Mouse (Mus musculus) liver (tissue): ENCODE results near the gene Letm1.

Source experiments
- DNase-seq: peaks from one replicate; pipeline ENCODE4 v3.0.0-alpha.2; 2020; ENCODE audit warnings: mixed read lengths

Gene Letm1

GRCm38 (mm10) chr5:33782345-33782998 is at the start of gene Letm1:
TSS of gene Letm1 (minus strand) at chr5:33782817.
- peak; percentile 94 for DNase-seq

DNA sequence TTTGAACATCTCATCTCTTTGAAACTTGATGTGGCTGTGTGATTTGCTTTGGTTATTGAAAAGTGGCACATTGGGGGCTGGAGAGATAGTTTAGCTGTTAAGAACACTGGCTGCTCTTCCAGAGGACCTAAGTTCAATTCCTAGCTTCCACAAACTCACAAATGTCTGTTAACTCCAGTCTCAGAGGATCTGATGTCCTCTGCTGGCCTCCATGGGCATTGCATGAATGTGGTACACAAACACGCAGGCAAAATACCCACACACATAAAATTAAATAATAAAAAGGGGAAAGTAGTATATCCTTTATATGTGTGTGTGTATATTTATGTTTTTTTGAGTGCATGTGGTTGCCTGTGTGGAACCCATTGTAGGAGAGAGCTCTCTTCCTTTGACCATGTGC is 48.2 kb upstream of the Letm1 start:
- DNase-seq, result no peak

DNA sequence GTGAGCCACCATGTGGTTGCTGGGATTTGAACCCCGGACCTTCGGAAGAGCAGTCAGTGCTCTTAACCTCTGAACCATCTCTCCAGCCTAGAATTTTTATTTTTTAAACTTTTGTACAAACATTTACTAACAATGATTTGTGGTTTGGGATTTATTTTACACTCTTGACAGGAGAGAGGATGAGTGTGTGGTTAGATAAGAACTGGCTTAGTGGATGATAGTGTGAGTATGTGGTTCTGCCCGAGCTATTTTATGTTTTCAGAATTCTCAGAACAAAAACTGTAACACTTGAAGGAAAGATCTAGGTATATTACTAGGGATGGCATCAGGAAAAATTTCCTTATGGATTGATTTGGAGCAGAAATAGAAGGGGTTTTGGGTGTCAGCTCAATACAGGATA is 47.3 kb upstream of the Letm1 start:
- no peak for DNase-seq

GRCm38 (mm10) chr5:33828107-33828506 is 45.5 kb upstream of the Letm1 start:
- no peak for DNase-seq

GRCm38 (mm10) chr5:33826001-33826400 is 43.4 kb upstream of the Letm1 start:
- no peak for DNase-seq

GRCm38 (mm10) chr5:33822456-33822855 is 39.8 kb upstream of the Letm1 start:
- no peak for DNase-seq

DNA sequence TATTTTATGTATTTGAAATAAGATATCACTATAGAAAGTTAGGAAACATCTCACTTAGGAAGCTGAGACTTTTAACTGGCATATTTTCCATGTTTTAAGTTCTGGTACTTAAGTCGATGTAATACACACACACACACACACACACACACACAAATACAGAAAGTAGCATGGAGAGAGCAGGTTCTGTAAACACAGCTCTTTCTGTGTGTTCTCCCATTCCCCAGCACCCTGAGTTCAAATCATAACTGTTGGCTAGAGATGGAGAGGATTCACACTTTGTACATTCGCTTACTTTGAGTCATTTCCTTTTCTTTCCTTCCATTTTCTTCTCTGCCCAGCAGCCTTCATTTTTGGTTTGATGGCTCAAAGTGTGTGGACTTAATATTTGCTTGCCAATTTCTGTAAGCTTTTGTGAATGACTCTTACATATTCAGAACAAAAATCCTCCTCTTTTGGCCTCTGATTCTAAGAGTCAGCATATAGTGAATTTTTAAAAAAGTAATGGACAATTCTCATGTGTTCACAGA is 39.3 kb upstream of the Letm1 start:
- DNase-seq, result no peak

GRCm38 (mm10) chr5:33820733-33821621 is 38.4 kb upstream of the Letm1 start:
- DNase-seq, result peak; percentile 79

GRCm38 (mm10) chr5:33819876-33820732 is 37.5 kb upstream of the Letm1 start, which contains the start of gene Nsd2:
TSS of gene Nsd2 (plus strand) at chr5:33820725.
- peak; percentile 87 for DNase-seq

DNA sequence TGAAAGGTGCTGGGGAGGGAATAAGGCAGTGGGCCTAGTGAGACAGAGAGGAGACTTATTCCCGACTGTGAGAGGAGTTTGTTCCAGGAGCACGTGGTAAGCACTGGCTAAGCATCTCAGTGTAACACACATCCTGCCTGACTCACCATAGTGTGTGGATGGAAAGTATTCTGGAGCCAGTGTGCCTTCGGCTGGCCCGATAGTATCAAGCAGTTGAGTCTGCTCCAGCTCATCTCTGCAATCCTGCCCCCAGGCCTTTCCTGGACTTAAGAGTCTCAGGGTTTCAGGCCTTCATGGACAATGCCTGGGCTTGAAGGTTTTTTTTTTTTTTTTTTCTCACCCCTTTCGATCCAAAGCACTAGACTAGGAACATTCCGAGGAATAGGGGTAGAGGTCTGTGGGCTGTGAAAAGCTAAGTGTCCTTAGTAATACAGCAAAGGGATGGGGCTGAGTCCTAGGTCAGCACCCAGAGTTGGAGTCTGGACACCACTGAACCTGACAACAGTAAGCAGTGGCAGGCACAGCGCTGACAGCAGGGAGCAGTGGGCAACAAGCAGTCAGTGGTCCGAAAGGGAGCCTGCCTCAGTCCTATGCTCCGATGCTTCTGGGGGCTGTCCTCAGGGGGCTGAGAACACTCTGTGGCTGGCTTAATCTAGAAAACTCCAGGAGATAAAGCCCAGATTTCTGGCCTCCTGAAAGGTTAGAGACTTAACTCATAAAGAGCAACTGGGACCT is 36.7 kb upstream of the Letm1 start:
- peak; percentile 21 for DNase-seq

DNA sequence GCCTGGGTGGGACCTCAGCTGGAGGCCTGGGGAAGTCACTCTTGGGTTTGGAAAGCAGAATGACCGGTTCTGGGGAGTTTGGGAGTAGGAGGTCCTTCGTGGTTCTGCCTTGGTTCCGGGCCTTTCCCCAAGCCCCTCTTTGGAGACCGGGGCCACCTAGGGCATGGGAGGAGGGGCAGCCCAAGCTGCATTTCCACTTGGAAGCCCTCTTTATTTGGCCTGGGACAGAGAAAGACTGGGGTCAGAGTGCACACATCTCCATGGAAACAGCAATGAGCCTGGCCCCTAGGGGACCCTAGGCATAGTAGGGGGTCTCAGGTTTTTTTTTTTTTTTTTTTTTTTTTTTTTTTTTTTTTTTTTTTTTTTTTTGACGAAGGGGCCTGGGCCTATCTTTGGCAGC is 35.5 kb upstream of the Letm1 start:
- no peak for DNase-seq

DNA sequence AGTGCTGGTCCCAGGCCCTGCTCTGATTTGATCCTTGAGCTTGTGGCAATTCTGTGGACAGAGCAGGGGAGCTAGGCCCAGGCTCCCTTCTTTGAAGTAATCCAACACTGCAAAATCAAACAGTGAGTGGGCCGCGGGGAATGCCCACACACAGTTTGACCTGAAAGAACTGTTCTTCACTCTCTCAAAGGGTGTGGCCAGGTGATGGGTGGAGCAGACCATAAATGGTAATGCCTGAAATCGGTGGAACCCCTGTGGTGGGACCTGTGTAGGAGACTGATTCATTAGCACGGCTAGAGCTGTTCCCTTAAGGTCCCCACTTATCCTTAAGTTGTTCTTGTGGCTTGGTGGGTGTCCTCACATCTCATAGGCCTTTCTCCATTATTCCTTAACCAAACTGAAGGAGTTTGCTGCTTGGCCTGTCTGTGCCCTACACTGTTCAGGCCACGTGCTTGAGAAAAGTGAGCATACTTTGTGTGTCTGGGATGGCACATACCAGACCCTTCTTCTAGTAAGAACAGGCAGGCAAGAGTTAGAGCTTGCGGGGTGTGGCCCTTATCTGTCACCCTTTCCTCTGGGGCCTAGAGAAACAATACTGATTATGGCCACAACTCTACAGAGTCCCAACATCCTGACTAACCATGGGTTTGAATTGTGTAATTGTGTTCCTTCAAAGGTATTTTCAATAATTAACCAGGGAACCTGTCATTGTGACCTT is 33.5 kb upstream of the Letm1 start:
- DNase-seq, result peak; percentile 22

GRCm38 (mm10) chr5:33811519-33811918 is 28.9 kb upstream of the Letm1 start:
- no peak for DNase-seq

- no peak for DNase-seq
Observed at GRCm38 (mm10) chr5:33803337-33803736, 20.7 kb upstream of the Letm1 start.

- DNase-seq, result no peak
Observed at GRCm38 (mm10) chr5:33791912-33792643, 9.5 kb upstream of the Letm1 start.

DNA sequence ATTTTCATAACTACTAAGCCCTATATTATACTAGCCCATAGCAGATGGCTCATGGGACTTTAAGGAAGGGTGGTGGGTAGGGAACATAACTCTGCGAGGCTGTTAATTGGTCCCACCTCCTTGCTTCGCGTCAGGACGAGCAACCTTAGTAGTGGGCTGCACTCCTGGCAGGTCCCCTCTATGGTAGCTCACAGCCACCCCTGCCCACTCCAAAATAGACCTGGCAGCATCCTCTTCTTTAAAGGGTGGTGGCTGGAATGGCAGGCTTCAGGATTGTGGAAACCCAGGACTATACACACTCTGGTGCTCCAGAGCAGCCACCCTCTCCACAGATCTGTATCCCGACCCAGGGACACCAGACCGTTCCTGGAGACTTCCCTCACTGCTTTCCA is 378 bp upstream of the Letm1 start:
- DNase-seq, result no peak

DNA sequence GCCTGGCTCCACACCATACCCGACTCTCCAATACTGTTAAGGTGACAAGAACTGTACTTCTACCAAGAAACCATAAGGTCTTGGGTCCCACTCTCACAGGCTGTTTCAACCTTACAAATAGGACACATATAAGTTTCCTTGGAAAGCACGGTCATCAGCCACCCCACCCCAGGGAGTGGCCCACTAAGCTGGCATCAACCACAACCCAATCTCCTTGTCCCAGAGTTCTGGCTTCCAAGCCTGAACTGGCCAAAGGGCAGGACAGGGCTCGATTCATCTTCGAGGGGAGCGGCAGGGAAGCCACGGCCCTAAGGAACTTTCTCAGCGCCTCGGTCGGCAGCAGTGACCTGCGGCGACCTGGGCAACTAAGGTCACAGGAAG is 663 bp downstream of the Letm1 start:
- peak; percentile 48 for DNase-seq

DNA sequence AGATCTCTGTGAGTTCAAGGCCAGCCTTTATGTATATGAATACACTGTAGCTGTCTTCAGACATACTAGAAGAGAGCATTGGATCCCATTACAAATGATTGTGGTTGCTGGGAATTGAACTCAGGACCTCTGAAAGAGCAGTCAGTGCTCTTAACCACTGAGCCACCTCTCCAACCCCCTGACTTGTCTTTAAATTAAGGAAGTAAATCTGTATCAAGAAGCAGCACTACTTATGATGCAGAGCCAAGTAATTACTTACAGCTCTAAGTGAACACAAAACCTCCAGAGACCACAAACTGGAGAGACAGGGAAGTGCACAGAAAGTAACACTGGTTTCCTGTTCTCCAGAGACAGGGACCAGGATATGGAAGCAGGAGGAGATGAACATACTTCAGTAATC is 5.4 kb downstream of the Letm1 start:
- DNase-seq, result no peak

DNA sequence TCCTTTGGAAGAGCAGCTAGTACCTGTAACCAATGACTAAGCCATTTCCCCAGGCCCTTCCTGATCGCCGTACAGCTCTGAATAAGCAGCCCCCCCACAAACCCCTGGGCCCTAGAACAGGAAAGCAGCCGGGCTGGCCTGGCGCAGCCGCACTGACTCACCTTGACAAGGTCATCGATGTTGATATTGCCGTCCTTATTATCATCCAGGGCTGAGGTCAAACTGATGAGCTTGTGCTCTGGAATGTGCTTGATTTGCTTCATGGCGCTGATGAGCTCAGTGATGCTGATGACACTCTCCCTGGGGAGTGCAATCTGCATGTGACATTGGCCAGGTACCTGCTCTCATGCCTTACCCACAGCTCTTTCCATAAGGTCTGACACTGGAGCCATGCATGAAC is 39.1 kb downstream of the Letm1 start:
- no peak for DNase-seq

DNA sequence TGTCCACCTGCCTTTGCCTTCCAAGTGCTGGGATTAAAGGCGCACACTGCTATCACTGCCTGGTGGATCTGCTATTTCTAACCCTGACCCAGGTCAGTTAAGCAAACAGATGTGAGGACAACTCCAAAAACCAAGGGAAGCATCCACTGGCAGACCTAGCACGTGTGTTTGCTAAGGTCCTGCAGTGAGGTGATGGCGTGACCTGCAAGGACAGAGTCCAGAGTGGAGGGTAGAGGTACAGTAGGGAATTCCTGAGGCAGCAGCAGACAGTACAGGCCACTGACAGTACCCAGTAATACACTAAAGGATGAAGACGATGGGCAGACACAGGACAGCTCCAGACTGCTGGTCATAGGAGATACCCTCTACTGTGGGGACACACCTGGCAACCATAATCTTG is 42.1 kb downstream of the Letm1 start:
- DNase-seq, result peak; percentile 21

GRCm38 (mm10) chr5:33738341-33738740 is 44.3 kb downstream of the Letm1 start:
- no peak for DNase-seq
